Mouse (Mus musculus) Patski (cell line): ENCODE measurements at regions not wholly inside any gene's neighbourhood (a gene's known extent, or its start where the extent isn't known, plus 50 kb on each side); places are given as distances from the start of the nearest gene placed in this dataset.
"Not testable (repeated sequence)": the region's sequence is repeated elsewhere in the genome, so short reads cannot be mapped to it uniquely, and the experiment has no call there.

ENCODE experiments used
- ATAC-seq: fragments of 100-300 bp; one replicate; pipeline ENCODE4 v1.8.0; 2021
- CTCF ChIA-PET: fragments of 350-600 bp; sonication (Branson Sonifier 250); formaldehyde crosslinking; loops from one replicate; lab custom pipeline; 2022; ENCODE audit warnings: inconsistent platforms; lab: Charles Lee
- POLR2A ChIA-PET: fragments of 350-600 bp; sonication (Branson Sonifier 250); formaldehyde crosslinking; loops from one replicate; lab custom pipeline; 2022; ENCODE audit warnings: antibody characterized with exemption, inconsistent platforms; lab: Charles Lee
- DNase-seq: peaks from one replicate; pipeline ENCODE4 v3.0.0-alpha.2; 2011; ENCODE audit warnings: low read depth, low spot score
- H3K27me3 ChIP-seq: fragments of 371-371 bp; one replicate; pipeline ENCODE4 v1.5.1; 2021
- CTCF ChIP-seq: fragments of 100-300 bp; IDR thresholded peaks from one replicate; pipeline ENCODE4 v1.5.1; 2021
- in situ Hi-C: fragments of 300-500 bp; cut with MboI; formaldehyde crosslinking; loops from 3 replicates; pipeline ENCODE4 v1.11.1; 2018; ENCODE audit warnings: low pct_unique_long_range_greater_than_20kb, mixed read lengths

DNA sequence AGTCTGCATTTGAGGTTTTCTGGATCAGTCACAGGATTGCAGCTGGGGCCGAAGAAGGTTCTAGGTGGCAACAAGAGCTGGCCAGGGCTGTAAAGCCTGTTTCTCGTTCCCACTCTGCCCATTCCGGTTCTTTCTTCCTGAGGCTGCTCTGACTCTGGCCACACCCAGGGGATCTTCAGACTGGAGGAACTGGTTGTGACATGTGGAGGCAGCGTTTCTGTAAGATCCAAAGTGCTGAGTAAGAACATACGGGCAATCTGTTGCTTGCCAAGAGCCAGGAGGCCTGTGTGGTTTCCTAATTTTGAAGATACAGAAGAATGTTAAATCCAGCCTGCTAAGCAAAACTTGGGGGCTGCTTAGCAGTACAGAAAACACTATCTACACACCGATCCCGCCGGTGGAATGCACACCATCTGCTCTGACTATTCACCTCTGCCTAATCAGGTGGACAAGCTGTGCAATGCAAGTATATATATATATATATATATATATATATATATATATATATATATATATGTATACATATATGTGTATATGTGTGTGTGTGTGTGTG, 99.3 kb upstream of the Bmp2k start:
- DNase-seq = no peak
- in situ Hi-C loops = no loop called here
- H3K27me3 ChIP-seq = no peaks in the 10 kb centered on the region
- ChIA-PET CTCF (no interaction called here), POLR2A (interaction anchor here (0.6 kb wide), 1 partner anchor 808 kb away, joined by 5 read pairs; no protein-coding TSS in a partner anchor)
- no peak for TF ChIP-seq CTCF
- no peak for ATAC-seq

DNA sequence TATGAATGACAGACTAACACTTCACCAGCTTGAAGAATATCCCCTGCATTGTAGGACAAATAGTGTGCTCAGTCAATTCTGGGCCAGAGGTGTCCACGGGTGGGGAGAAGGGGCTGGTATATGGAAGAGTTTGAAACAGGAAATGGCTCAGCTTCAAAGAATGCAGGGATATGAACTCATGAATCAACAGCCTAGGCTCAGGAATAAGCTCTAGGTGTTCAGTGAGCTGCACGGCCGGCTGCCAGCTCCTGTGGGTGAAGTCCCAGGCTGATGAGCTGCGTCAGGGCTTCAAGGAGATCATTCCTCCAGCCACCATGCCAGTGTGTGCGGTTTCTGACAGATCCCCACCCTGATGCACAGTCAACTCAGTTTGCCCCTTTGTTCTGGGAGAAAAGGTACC, 98.8 kb upstream of the Bmp2k start:
- CTCF ChIA-PET = no interaction called here
- POLR2A ChIA-PET = interaction anchor here (0.6 kb wide), 1 partner anchor 807 kb away, joined by 5 read pairs; no protein-coding TSS in a partner anchor
- no peaks in the 10 kb centered on the region for H3K27me3 ChIP-seq
- peak; percentile 73 for ATAC-seq
- DNase-seq = no peak
- no peak for TF ChIP-seq CTCF
- in situ Hi-C loops = no loop called here

DNA sequence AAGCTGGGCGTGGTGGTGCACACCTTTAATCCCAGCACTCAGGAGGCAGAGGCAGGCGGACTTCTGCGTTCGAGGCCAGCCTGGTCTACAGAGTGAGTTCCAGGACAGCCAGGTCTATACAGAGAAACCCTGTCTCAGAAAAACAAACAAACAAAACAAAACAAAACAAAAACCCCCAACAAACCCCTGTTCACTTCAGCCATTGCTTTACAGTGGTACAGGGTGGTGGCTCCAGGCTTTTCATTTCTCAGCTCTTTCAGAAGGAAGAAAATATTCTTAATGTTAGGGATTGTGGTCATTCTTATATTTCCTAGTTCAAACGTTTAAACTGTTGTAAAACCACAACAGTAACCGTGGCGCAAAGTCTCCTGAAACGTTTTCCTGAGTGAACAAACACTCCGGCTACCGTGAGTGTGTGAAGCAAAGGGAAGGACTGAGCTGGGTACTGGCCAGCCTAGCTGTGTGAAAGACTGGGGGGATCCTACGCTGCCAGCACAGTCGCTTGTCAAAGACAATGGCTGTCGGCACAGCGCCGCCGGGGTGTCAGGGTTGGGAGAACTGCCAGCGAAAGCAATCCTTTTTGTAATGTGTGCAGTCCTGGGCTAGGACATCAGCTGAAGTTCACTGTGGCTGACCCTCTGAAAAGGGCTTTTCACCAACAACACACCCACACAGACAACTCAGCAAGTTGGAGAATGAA, 91.8 kb upstream of the Bmp2k start:
- in situ Hi-C loops = no loop called here
- CTCF ChIA-PET = interaction anchor here (2.3 kb wide), 1 partner anchor 12 kb away, joined by 7 read pairs; no protein-coding TSS in a partner anchor
- ATAC-seq (no peak), DNase-seq (no peak)
- H3K27me3 ChIP-seq = no peaks in the 10 kb centered on the region
- POLR2A ChIA-PET = no interaction called here
- no peak for TF ChIP-seq CTCF

DNA sequence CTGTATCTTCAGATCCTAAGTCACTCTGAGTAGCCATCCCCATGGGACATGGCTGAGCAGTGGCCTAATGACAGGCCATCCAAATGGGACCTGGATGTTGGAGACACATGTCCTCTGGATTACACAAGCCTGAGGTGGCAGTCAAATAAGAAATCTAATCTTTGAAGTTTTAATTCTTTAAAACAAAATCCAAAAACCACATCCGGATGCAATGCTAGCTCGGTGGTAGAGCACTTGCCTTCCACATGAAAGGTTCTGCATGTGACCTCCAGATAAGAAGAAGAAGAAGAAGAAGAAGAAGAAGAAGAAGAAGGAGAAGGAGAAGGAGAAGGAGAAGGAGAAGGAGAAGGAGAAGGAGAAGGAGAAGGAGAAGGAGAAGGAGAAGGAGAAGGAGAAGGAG, 89.1 kb upstream of the Bmp2k start:
- ATAC-seq, CTCF ChIA-PET, DNase-seq, H3K27me3 ChIP-seq, in situ Hi-C loops: not testable (repeated sequence)
- POLR2A ChIA-PET = interaction anchor here (0.7 kb wide), 1 partner anchor 93 kb away, joined by 3 read pairs; no protein-coding TSS in a partner anchor

DNA sequence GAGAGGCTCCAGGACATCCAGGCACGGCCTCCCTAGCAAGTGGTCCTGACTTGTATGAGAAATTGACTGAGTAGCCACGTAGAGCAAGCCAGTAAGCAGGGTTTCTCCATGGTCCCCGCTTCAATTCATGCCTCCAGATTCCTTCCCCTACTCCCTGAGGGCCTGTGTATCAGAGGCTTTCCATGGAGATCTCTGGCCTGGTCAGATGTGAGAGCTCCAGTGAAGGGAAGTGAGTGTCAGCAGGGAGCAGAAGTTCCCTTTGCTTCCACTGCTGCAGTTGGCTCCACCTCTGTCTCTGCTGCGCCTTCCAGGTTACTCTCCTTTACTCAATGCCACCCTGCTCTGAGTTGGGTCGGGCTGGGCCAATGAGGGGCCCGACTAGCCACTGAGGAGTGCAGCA, 88.3 kb upstream of the Bmp2k start:
- DNase-seq = no peak
- H3K27me3 ChIP-seq = no peaks in the 10 kb centered on the region
- in situ Hi-C loops = no loop called here
- ChIA-PET POLR2A (interaction anchor here (0.7 kb wide), 1 partner anchor 144 kb away, joined by 5 read pairs; no protein-coding TSS in a partner anchor), CTCF (no interaction called here)
- no peak for TF ChIP-seq CTCF
- ATAC-seq = no peak

DNA sequence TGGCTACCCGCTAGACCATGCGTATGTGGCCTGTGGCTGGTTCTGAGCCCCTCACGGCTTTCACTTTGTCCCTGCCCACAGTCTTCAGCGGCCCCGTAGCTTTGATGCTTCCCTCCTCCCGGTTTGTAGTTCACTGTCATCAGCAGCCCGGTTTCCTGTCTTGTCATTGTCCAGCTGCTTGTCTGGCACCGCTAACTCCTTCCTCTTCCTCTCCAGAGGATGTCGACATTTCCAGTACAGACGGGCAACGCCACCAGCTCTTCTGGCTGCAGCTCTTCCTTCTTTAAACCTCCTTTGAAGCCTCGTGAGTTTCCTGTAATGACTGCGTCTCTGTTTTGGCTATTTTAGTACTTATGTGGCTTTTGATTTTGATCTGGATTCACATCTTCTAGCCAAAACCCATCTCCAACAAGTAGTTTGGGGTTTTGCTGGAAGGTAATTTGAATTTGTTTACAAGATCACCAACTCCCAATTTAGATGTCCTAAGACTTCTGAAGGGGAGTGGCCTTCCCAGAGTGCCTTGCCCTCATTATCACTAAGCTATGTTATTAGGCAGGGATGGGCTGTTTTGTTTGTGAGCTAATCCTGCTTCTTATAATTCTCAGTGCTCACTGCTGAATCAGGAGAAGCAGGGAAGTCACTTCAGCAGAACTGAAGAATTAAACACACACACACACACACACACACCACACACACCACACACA, 85.8 kb upstream of the Bmp2k start:
- in situ Hi-C loops = no loop called here
- ATAC-seq (no peak), DNase-seq (no peak)
- TF ChIP-seq CTCF = no peak
- ChIA-PET CTCF (interaction anchor here (1.1 kb wide), 1 partner anchor 28 kb away, joined by 3 read pairs; no protein-coding TSS in a partner anchor), POLR2A (no interaction called here)
- no peaks in the 10 kb centered on the region for H3K27me3 ChIP-seq

DNA sequence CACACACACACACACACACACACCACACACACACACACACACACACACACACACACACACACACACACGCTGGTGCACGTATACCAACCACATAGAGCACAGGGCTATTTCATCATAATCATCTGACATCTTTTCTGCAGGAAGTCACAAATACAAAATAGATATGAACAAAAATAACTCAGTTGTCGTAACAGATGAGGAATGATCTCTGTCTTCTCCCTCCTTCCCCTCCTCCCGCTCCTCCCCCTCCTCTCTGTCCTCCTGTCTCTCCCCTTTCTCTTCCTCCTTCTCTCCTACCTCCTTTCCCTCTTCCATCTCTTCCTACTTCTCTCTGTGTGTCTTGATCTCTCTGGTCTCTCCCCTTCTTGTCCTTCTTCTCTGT, 85.2 kb upstream of the Bmp2k start:
- ChIA-PET CTCF (no interaction called here), POLR2A (no interaction called here)
- ATAC-seq (no peak), DNase-seq (no peak)
- no peak for TF ChIP-seq CTCF
- in situ Hi-C loops = no loop called here
- no peaks in the 10 kb centered on the region for H3K27me3 ChIP-seq

DNA sequence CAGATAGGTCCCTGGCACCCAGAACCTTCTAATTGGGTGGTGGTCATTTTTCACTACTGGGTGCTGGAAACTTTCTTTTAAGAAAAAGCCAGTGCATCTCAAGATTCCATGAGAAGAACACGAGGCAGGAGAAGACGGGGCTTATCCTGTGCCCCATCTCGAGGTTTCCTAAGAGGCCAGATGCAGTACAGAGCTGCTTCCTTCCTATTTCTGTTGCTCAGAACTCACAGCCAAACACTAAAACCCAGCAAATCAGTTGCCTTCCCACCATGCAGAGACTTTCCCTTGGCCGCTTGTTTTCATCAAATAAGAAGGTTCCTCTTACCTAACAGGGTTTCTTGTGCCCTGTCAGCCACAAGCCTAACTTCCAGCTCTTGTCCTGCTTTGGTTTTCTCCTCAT, 84.7 kb upstream of the Bmp2k start:
- no peak for DNase-seq
- in situ Hi-C loops = no loop called here
- ATAC-seq = no peak
- no peak for TF ChIP-seq CTCF
- ChIA-PET POLR2A (no interaction called here), CTCF (interaction anchor here (1.2 to 1.7 kb wide), 2 partner anchors 13 to 43 kb away, joined by 3 read pairs; no protein-coding TSS in a partner anchor)
- no peaks in the 10 kb centered on the region for H3K27me3 ChIP-seq

DNA sequence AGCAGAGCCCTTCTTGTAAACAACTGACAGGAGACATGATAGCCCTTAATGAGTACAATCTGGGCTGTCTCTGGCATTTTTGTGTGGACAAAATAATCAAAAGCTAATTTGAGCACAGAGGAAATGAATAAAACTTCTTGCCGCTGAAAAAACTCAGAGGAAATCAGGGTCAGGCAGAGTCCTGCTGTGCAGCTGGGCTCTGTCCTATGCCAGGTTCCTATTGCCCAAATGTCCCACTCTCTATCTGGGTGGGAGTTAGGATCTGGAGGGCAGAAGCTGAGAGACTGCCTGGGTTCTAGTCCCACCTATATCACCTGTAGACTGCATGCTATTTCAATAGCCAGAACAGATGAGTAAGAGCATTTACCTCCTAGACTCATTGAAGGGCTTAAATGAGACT, 83.8 kb upstream of the Bmp2k start:
- no peak for DNase-seq

DNA sequence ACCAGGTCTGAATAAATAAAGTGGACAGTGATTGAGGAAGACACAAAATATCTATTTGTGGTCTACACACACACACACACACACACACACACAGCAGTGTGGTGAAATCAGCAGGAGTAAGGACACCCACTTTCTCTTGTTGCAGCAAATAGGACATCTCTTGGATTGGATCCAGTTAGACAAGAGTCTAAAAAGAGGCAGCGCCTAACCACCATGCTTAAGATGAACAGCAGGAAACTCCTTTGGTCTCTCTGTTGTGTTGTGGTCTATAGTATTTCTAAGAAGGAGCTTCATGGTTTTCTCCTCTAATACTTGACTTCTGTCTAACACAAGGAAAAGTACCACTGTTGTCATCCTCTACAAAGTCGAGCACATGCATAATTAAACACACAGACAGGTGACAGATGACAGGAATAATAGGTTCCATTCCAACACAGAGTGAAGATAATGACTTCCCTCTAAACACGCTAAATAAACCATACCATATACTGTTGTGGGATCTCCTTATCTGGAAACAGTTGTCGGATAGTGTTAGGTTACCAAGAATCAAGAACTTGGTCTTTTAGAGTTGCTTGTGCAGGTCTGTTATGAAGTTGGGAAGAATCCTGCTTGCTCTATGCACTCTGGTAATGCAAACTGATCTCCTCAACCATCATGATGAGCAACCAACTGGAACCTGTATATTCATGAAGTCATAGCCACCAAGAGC, 82.6 kb upstream of the Bmp2k start:
- ChIA-PET CTCF (no interaction called here), POLR2A (interaction anchor here (0.6 kb wide), 1 partner anchor 38 kb away, joined by 3 read pairs; no protein-coding TSS in a partner anchor)
- in situ Hi-C loops = no loop called here
- no peak for TF ChIP-seq CTCF
- no peak for ATAC-seq
- no peak for DNase-seq
- H3K27me3 ChIP-seq = no peaks in the 10 kb centered on the region

More for the DNA sequence above, 83.8 kb upstream of the Bmp2k start:
- CTCF ChIA-PET = interaction anchor here (0.9 to 1.7 kb wide), 3 partner anchors 12 to 52 kb away, joined by 3 read pairs; no protein-coding TSS in a partner anchor
- POLR2A ChIA-PET = no interaction called here
- in situ Hi-C loops = no loop called here
- no peak for ATAC-seq
- no peak for TF ChIP-seq CTCF
- no peaks in the 10 kb centered on the region for H3K27me3 ChIP-seq
